Mouse (Mus musculus): ENCODE results near the gene Ripor3. TPM values are rescaled to one million over a fixed set of nuclear protein-coding genes. Genes with fewer than 3 reads are reported as not detected.

The Ripor3 gene
- polyA plus RNA-seq, 1 experiment, result 0.94 TPM

- Histone ChIP-seq H3K36me3 (ENCODE audit: control insufficient read depth, insufficient read depth) (no peaks in the 10 kb centered on the region), H3K27me3 (ENCODE audit: control insufficient read depth, insufficient read depth, insufficient read length) (peaks cover 6% of the 10 kb centered on the region), H3K79me2 (ENCODE audit: control insufficient read depth, insufficient read depth) (no peaks in the 10 kb centered on the region), H3ac (ENCODE audit: control insufficient read depth, insufficient read length) (no peak overlapping the region), H3K4me2 (ENCODE audit: low read depth) (no peak overlapping the region), H3K4me3 (no peak overlapping the region)
- TF ChIP-seq E2F4 (IDR thresholded peaks at IDR 0.05; ENCODE audit: insufficient read depth) (no peak), POLR2A (IDR thresholded peaks at IDR 0.05; ENCODE audit: insufficient read length, low read depth) (no peak), REST (IDR thresholded peaks at IDR 0.05; ENCODE audit: insufficient read depth, insufficient read length) (no peak), MYOD1 (IDR thresholded peaks at IDR 0.05; ENCODE audit: control insufficient read depth in 1 of 3, insufficient read length in 2 of 3, low read depth in 2 of 3) (no peak)
These were observed 45.7 kb upstream of the Ripor3 start for GRCm38 (mm10) chr2:168055910-168056665.

DNA sequence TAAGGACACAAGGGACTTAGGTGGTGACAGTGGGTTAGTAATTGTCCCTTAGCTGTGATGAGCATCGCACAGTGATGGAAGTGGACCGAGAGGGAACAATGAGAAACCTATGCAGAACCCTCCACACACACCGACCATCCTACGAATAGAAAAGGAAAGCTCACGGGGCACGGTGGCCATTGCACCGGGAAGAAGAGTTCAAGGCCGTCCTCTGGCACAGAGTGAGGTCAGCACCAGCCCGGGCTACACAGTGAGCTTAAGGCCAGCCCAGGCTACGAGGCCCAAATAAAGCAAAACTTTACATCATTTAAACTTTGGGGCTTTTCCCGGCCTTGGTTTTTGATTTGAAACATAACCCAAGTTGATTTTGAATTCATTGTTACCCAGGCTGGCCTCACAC lies 43.7 kb upstream of the Ripor3 start:
- H3ac ChIP-seq (ENCODE audit: control insufficient read depth, insufficient read length), result no peak overlapping the region
- TF ChIP-seq TCF12 (IDR thresholded peaks at IDR 0.05; ENCODE audit: insufficient read depth, poor library complexity, severe bottlenecking) (no peak), REST (IDR thresholded peaks at IDR 0.05; ENCODE audit: insufficient read depth, insufficient read length) (no peak), USF1 (IDR thresholded peaks at IDR 0.05; ENCODE audit: low read depth) (no peak), MYOD1 (IDR thresholded peaks at IDR 0.05; ENCODE audit: control insufficient read depth in 1 of 3, insufficient read length in 2 of 3, low read depth in 2 of 3) (no peak), E2F4 (IDR thresholded peaks at IDR 0.05; ENCODE audit: insufficient read depth) (no peak), TCF3 (IDR thresholded peaks at IDR 0.05; ENCODE audit: insufficient read length, low read depth) (no peak), MAX (IDR thresholded peaks at IDR 0.05; ENCODE audit: low read depth) (no peak), MYOG (IDR thresholded peaks at IDR 0.05; ENCODE audit: control insufficient read depth in 1 of 3, insufficient read depth in 1 of 3, insufficient read length in 2 of 3, low read depth in 2 of 3) (no peak), CEBPB (IDR thresholded peaks at IDR 0.05; ENCODE audit: insufficient read depth, poor library complexity, severe bottlenecking) (no peak), POLR2AphosphoS2 (IDR thresholded peaks at IDR 0.05; ENCODE audit: insufficient read length, low read depth) (no peak), SRF (IDR thresholded peaks at IDR 0.05; ENCODE audit: control insufficient read depth, insufficient read length, low read depth) (no peak), POLR2A (IDR thresholded peaks at IDR 0.05; ENCODE audit: insufficient read length, low read depth) (no peak)
- no peaks in the 10 kb centered on the region for H3K36me3 ChIP-seq (ENCODE audit: control insufficient read depth, insufficient read depth)
- H3K4me2 ChIP-seq (ENCODE audit: low read depth), result no peak overlapping the region
- H3K27me3 ChIP-seq (ENCODE audit: control insufficient read depth, insufficient read depth, insufficient read length), result peaks cover 24% of the 10 kb centered on the region
- H3K4me3 ChIP-seq, result no peak overlapping the region
- H3K79me2 ChIP-seq (ENCODE audit: control insufficient read depth, insufficient read depth), result no peaks in the 10 kb centered on the region

- H3K27me3 ChIP-seq (ENCODE audit: control insufficient read depth, insufficient read depth, insufficient read length), result peaks cover 35% of the 10 kb centered on the region
- H3K36me3 ChIP-seq (ENCODE audit: control insufficient read depth, insufficient read depth), result no peaks in the 10 kb centered on the region
- H3K4me2 ChIP-seq (ENCODE audit: low read depth), result no peak overlapping the region
- H3K79me2 ChIP-seq (ENCODE audit: control insufficient read depth, insufficient read depth), result no peaks in the 10 kb centered on the region
- no peak for TF ChIP-seq MYOD1 (IDR thresholded peaks at IDR 0.05; ENCODE audit: control insufficient read depth in 1 of 3, insufficient read length in 2 of 3, low read depth in 2 of 3)
- TF ChIP-seq SRF (IDR thresholded peaks at IDR 0.05; ENCODE audit: control insufficient read depth, insufficient read length, low read depth), result no peak
- H3ac ChIP-seq (ENCODE audit: control insufficient read depth, insufficient read length), result no peak overlapping the region
- no peak overlapping the region for H3K4me3 ChIP-seq
These were observed 42.3 kb upstream of the Ripor3 start for GRCm38 (mm10) chr2:168052689-168053088.

GRCm38 (mm10) chr2:168052156-168052555 lies 41.7 kb upstream of the Ripor3 start:
- no peak overlapping the region for H3ac ChIP-seq (ENCODE audit: control insufficient read depth, insufficient read length)
- no peaks in the 10 kb centered on the region for H3K79me2 ChIP-seq (ENCODE audit: control insufficient read depth, insufficient read depth)
- no peak overlapping the region for H3K4me3 ChIP-seq
- no peak overlapping the region for H3K4me2 ChIP-seq (ENCODE audit: low read depth)
- H3K36me3 ChIP-seq (ENCODE audit: control insufficient read depth, insufficient read depth), result no peaks in the 10 kb centered on the region
- TF ChIP-seq MAX (IDR thresholded peaks at IDR 0.05; ENCODE audit: low read depth) (no peak), USF1 (IDR thresholded peaks at IDR 0.05; ENCODE audit: low read depth) (no peak), TCF3 (IDR thresholded peaks at IDR 0.05; ENCODE audit: insufficient read length, low read depth) (no peak)
- peaks cover 40% of the 10 kb centered on the region for H3K27me3 ChIP-seq (ENCODE audit: control insufficient read depth, insufficient read depth, insufficient read length)

DNA sequence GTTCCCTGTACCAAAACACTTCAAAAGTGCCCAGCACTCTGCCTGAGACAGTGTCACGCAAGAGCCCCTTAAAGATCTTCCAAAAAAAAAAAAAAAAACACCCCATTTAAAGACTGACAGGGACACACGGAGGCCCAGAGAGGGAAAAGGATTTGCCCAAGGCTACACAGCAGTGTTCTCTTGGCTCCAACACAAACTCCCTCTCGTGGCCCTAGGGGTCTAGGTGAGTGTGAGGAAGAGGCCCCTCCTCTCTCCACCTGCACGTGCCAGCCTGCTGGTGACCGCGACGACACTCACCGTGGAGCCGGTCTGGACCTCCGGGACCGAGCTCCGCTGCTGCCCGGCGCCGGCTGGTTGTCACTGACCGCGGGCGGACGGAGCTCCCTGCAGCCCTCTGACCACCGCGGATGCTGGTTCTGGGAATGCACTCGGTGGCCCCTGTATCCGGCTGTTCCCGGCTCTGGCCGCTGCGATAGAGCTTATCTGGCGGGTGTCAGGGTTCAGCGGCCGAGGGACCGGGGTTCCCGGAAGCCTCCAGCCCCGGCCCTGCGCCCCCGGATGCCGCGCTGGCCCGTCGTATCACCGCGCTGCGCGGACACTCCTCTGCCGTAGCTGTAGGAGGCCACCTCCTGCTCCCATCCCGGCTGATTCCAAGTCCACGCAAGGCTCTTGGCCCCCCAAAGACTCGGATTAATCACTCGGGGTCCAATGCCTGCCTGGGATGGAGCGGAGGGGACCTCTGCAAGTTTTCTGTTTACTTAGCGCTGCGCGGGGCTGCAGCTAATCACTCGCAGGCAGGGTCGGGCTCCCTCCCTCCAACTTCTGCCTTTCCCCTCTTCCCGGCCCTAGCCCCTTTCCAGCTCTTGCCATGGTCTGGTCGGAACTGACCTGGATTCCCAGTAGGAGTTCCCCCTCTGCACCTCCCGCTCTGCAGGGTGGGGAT lies 39.9 kb upstream of the Ripor3 start:
- Histone ChIP-seq H3K4me3 (no peak overlapping the region), H3ac (ENCODE audit: control insufficient read depth, insufficient read length) (peak overlapping the region; percentile 18), H3K4me2 (ENCODE audit: low read depth) (peak overlapping the region; percentile 60), H3K36me3 (ENCODE audit: control insufficient read depth, insufficient read depth) (no peaks in the 10 kb centered on the region), H3K27me3 (ENCODE audit: control insufficient read depth, insufficient read depth, insufficient read length) (peaks cover 44% of the 10 kb centered on the region), H3K79me2 (ENCODE audit: control insufficient read depth, insufficient read depth) (no peaks in the 10 kb centered on the region)
- TF ChIP-seq MYOG (IDR thresholded peaks at IDR 0.05; ENCODE audit: control insufficient read depth in 1 of 3, insufficient read depth in 1 of 3, insufficient read length in 2 of 3, low read depth in 2 of 3) (no peak), REST (IDR thresholded peaks at IDR 0.05; ENCODE audit: insufficient read depth, insufficient read length) (no peak), POLR2A (IDR thresholded peaks at IDR 0.05; ENCODE audit: insufficient read length, low read depth) (no peak), MYOD1 (IDR thresholded peaks at IDR 0.05; ENCODE audit: control insufficient read depth in 1 of 3, insufficient read length in 2 of 3, low read depth in 2 of 3) (no peak), TCF12 (IDR thresholded peaks at IDR 0.05; ENCODE audit: insufficient read depth, poor library complexity, severe bottlenecking) (no peak), TCF3 (IDR thresholded peaks at IDR 0.05; ENCODE audit: insufficient read length, low read depth) (no peak), SRF (IDR thresholded peaks at IDR 0.05; ENCODE audit: control insufficient read depth, insufficient read length, low read depth) (no peak), USF1 (IDR thresholded peaks at IDR 0.05; ENCODE audit: low read depth) (no peak)
